Mouse (Mus musculus) liver, embryonic 13.5 days (tissue): Measurements from ENCODE around the gene Gm16253. TPM values are rescaled to one million over a fixed set of nuclear protein-coding genes. Genes with fewer than 3 reads are reported as not detected.

Source experiments
- ATAC-seq: fragments of 200-750 bp; cut with Nextera tagmentation; 2 replicates; pipeline ENCODE4 v1.8.0; 2017; ENCODE audit warnings: low read depth, mild to moderate bottlenecking, moderate number of reproducible peaks, moderate library complexity
- DNase-seq: peaks from one replicate; pipeline ENCODE4 v3.0.0; 2022
- H3K27ac ChIP-seq: fragments of 300-500 bp; sonication (generic); 2 replicates; pipeline ENCODE4 v1.5.1; 2015; ENCODE audit warnings: moderate library complexity, mild to moderate bottlenecking, inconsistent platforms
- H3K27me3 ChIP-seq: fragments of 300-500 bp; sonication (generic); 2 replicates; pipeline ENCODE4 v1.6.1; 2015; ENCODE audit warnings: mild to moderate bottlenecking, inconsistent platforms
- H3K36me3 ChIP-seq: fragments of 300-500 bp; sonication (generic); 2 replicates; pipeline ENCODE4 v1.6.1; 2015; ENCODE audit warnings: mild to moderate bottlenecking, inconsistent platforms
- H3K4me1 ChIP-seq: fragments of 300-500 bp; sonication (generic); replicated peaks from 2 replicates; pipeline ENCODE4 v1.6.1; 2015; ENCODE audit warnings: inconsistent platforms
- H3K4me2 ChIP-seq: fragments of 300-500 bp; sonication (generic); 2 replicates; pipeline ENCODE4 v1.6.1; 2015; ENCODE audit warnings: inconsistent platforms, mild to moderate bottlenecking, moderate library complexity
- H3K4me3 ChIP-seq: fragments of 300-500 bp; sonication (generic); replicated peaks from 2 replicates; pipeline ENCODE4 v1.5.1; 2015; ENCODE audit warnings: mild to moderate bottlenecking, inconsistent platforms
- H3K9ac ChIP-seq: fragments of 300-500 bp; sonication (generic); 2 replicates; pipeline ENCODE4 v1.6.1; 2015; ENCODE audit warnings: mild to moderate bottlenecking, inconsistent platforms
- H3K9me3 ChIP-seq: fragments of 300-500 bp; sonication (generic); replicated peaks from 2 replicates; pipeline ENCODE4 v1.6.1; 2016; ENCODE audit warnings: inconsistent platforms
- whole genome bisulfite sequencing: fragments of 180-500 bp; shearing (Covaris S2); methylation state at CpG from one replicate; pipeline ENCODE4 v1.1.7; 2015; ENCODE audit not compliant: insufficient replicate concordance; 5-methylcytosine and 5-hydroxymethylcytosine counted together
- polyA plus RNA-seq: library from polyadenylated mRNA; unstranded; fragments of >200 nt; fragmentation: Nextera tagmentation; extraction: Ambion mirVana; gene quantifications from 2 replicates; pipeline ENCODE4 v1.2.1, GENCODE M21; 2015

The Gm16253 gene
- polyA plus RNA-seq, 1 experiment from 2014 or later: not detected

GRCm38 (mm10) chr3:96547389-96547960 is 29.3 kb upstream of the Gm16253 start:
- WGBS: 12% methylated on average over 14 of the region's 14 CpGs
- no peak overlapping the region for H3K9ac ChIP-seq
- H3K4me2 ChIP-seq: 0 out of 2 replicates have a peak overlapping the region, but pooled peaks have one; percentile 13
- H3K36me3 ChIP-seq: no peaks in the 10 kb centered on the region
- H3K4me3 ChIP-seq: no peak overlapping the region
- peak; percentile 55 for DNase-seq
- H3K27me3 ChIP-seq: peaks cover 4% of the 10 kb centered on the region; the same call in 1 of the 2 replicates
- peaks cover 9% of the 10 kb centered on the region for H3K4me1 ChIP-seq
- ATAC-seq: no peak
- H3K9me3 ChIP-seq: no peaks in the 10 kb centered on the region
- no peak overlapping the region for H3K27ac ChIP-seq

- Histone ChIP-seq H3K4me2 (no peak overlapping the region), H3K4me3 (no peak overlapping the region), H3K27ac (no peak overlapping the region), H3K36me3 (no peaks in the 10 kb centered on the region), H3K9me3 (no peaks in the 10 kb centered on the region), H3K9ac (no peak overlapping the region), H3K27me3 (peaks cover 4% of the 10 kb centered on the region; the same call in 1 of the 2 replicates), H3K4me1 (peaks cover 11% of the 10 kb centered on the region)
- ATAC-seq: no peak
- no peak for DNase-seq
- WGBS: 73% methylated on average over 7 of the region's 7 CpGs
Observed at GRCm38 (mm10) chr3:96548824-96549223, 28.0 kb upstream of the Gm16253 start.

- H3K27ac ChIP-seq: no peak overlapping the region
- no peak overlapping the region for H3K9ac ChIP-seq
- no peak overlapping the region for H3K4me3 ChIP-seq
- H3K27me3 ChIP-seq: no peaks in the 10 kb centered on the region
- WGBS: 61% methylated on average over 5 of the region's 5 CpGs
- ATAC-seq (no peak), DNase-seq (no peak)
- H3K9me3 ChIP-seq: no peaks in the 10 kb centered on the region
- H3K36me3 ChIP-seq: no peaks in the 10 kb centered on the region
- H3K4me2 ChIP-seq: no peak overlapping the region
- peaks cover 13% of the 10 kb centered on the region for H3K4me1 ChIP-seq
Observed at GRCm38 (mm10) chr3:96549346-96549745, 27.4 kb upstream of the Gm16253 start.

- Histone ChIP-seq H3K4me3 (no peak overlapping the region), H3K4me2 (no peak overlapping the region), H3K27me3 (no peaks in the 10 kb centered on the region), H3K36me3 (no peaks in the 10 kb centered on the region), H3K9me3 (no peaks in the 10 kb centered on the region), H3K4me1 (peaks cover 27% of the 10 kb centered on the region), H3K9ac (no peak overlapping the region), H3K27ac (no peak overlapping the region)
- 16% methylated on average over 8 of the region's 8 CpGs for WGBS
- no peak for DNase-seq
- ATAC-seq: no peak
Observed at GRCm38 (mm10) chr3:96551203-96551602, 25.6 kb upstream of the Gm16253 start.

GRCm38 (mm10) chr3:96551890-96552289 is 24.9 kb upstream of the Gm16253 start:
- Histone ChIP-seq H3K9ac (no peak overlapping the region), H3K27ac (no peak overlapping the region), H3K27me3 (no peaks in the 10 kb centered on the region), H3K4me2 (no peak overlapping the region), H3K9me3 (no peaks in the 10 kb centered on the region), H3K4me3 (no peak overlapping the region), H3K36me3 (no peaks in the 10 kb centered on the region), H3K4me1 (peaks cover 34% of the 10 kb centered on the region)
- DNase-seq (no peak), ATAC-seq (no peak)
- whole genome bisulfite sequencing: 52% methylated on average over 7 of the region's 7 CpGs

- 56% methylated on average over 6 of the region's 6 CpGs for WGBS
- H3K9me3 ChIP-seq: no peaks in the 10 kb centered on the region
- peaks cover 32% of the 10 kb centered on the region for H3K4me1 ChIP-seq
- H3K27ac ChIP-seq: no peak overlapping the region
- no peak for DNase-seq
- no peaks in the 10 kb centered on the region for H3K27me3 ChIP-seq
- H3K4me2 ChIP-seq: no peak overlapping the region
- no peaks in the 10 kb centered on the region for H3K36me3 ChIP-seq
- H3K9ac ChIP-seq: no peak overlapping the region
- no peak for ATAC-seq
- no peak overlapping the region for H3K4me3 ChIP-seq
Observed at GRCm38 (mm10) chr3:96553601-96554000, 23.2 kb upstream of the Gm16253 start.

- Histone ChIP-seq H3K4me3 (no peak overlapping the region), H3K4me1 (peaks cover 38% of the 10 kb centered on the region), H3K9ac (no peak overlapping the region), H3K36me3 (peaks cover 1% of the 10 kb centered on the region; the same call in 1 of the 2 replicates), H3K4me2 (no peak overlapping the region), H3K27me3 (no peaks in the 10 kb centered on the region), H3K9me3 (no peaks in the 10 kb centered on the region), H3K27ac (no peak overlapping the region)
- DNase-seq (no peak), ATAC-seq (no peak)
- WGBS: 72% methylated on average over 6 of the region's 6 CpGs
Observed at GRCm38 (mm10) chr3:96554251-96554650, 22.5 kb upstream of the Gm16253 start.

GRCm38 (mm10) chr3:96555041-96555596 is 21.7 kb upstream of the Gm16253 start:
- no peaks in the 10 kb centered on the region for H3K27me3 ChIP-seq
- H3K9me3 ChIP-seq: no peaks in the 10 kb centered on the region
- peak overlapping the region; percentile 54; the same call in 1 of the 2 replicates for H3K27ac ChIP-seq
- H3K4me1 ChIP-seq: peaks cover 46% of the 10 kb centered on the region
- peaks cover 10% of the 10 kb centered on the region for H3K36me3 ChIP-seq
- H3K9ac ChIP-seq: no peak overlapping the region
- no peak overlapping the region for H3K4me3 ChIP-seq
- ATAC-seq: no peak
- no peak overlapping the region for H3K4me2 ChIP-seq
- DNase-seq: no peak
- 77% methylated on average over 12 of the region's 12 CpGs for WGBS

- peak overlapping the region; percentile 86 for H3K4me2 ChIP-seq
- WGBS: 61% methylated on average over 15 of the region's 15 CpGs
- H3K27ac ChIP-seq: 0 out of 2 replicates have a peak overlapping the region, but pooled peaks have one; percentile 34
- H3K27me3 ChIP-seq: no peaks in the 10 kb centered on the region
- peak overlapping the region; percentile 74 for H3K4me3 ChIP-seq
- DNase-seq: no peak
- H3K36me3 ChIP-seq: peaks cover 20% of the 10 kb centered on the region
- no peak for ATAC-seq
- H3K9me3 ChIP-seq: no peaks in the 10 kb centered on the region
- peak overlapping the region; percentile 79 for H3K9ac ChIP-seq
- peaks cover 56% of the 10 kb centered on the region for H3K4me1 ChIP-seq
Observed at GRCm38 (mm10) chr3:96555999-96556614, 20.7 kb upstream of the Gm16253 start.

- under 1% methylated on average over 22 of the region's 22 CpGs for WGBS
- H3K36me3 ChIP-seq: peaks cover 24% of the 10 kb centered on the region
- ATAC-seq (no peak), DNase-seq (no peak)
- H3K27me3 ChIP-seq: no peaks in the 10 kb centered on the region
- peak overlapping the region; percentile 79 for H3K9ac ChIP-seq
- peak overlapping the region; percentile 86 for H3K4me2 ChIP-seq
- H3K9me3 ChIP-seq: no peaks in the 10 kb centered on the region
- peaks cover 60% of the 10 kb centered on the region for H3K4me1 ChIP-seq
- H3K4me3 ChIP-seq: peak overlapping the region; percentile 74
- peak overlapping the region; percentile 91 for H3K27ac ChIP-seq
Observed at GRCm38 (mm10) chr3:96556651-96557635, 19.8 kb upstream of the Gm16253 start.

- ATAC-seq (peak; percentile 99), DNase-seq (peak; percentile 98)
- Histone ChIP-seq H3K4me3 (peak within 1 kb of the TSS; percentile 74), H3K9ac (peak within 1 kb of the TSS; percentile 90), H3K9me3 (no peaks in the 10 kb centered on the region), H3K27me3 (no peaks in the 10 kb centered on the region), H3K27ac (peak within 1 kb of the TSS; percentile 91), H3K4me1 (peaks cover 67% of the 10 kb centered on the region), H3K36me3 (peaks cover 24% of the 10 kb centered on the region), H3K4me2 (peak within 1 kb of the TSS; percentile 86)
- WGBS: under 1% methylated on average over 26 of the region's 26 CpGs
Observed at GRCm38 (mm10) chr3:96557694-96558093, 19.1 kb upstream of the Gm16253 start, which contains the start of gene Txnip. Gene Txnip, plus strand, starts transcription at chr3:96557957.
